Mouse (Mus musculus): ENCODE measurements around the gene Atp9a. TPM values are rescaled to one million over a fixed set of nuclear protein-coding genes. Genes with fewer than 3 reads are reported as not detected.

Gene Atp9a
- total RNA-seq, 1 experiment = 41.5 TPM

DNA sequence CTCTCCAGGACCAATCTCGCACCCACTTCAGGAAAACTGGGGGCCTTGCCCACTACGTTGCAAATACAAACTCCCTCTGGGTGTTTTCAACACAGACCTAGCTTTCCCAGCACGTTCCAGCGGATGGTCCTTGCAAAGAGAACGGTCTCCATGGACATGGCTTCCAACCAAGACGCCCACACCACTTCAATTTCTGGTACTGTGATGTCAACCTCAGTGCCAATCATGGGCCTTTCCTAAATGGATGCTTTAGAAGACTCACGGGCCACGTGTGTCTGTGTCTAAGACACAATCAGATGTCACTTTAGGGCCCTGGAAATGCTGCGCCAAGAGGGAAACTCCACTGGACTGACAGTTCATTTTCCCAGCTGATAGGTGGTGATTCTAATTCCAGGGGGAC, 60.7 kb downstream of the Atp9a start:
- H3K36me3 ChIP-seq (ENCODE audit: control insufficient read depth, insufficient read depth, low read length, poor library complexity, severe bottlenecking) = no peaks in the 10 kb centered on the region
- H3K9me3 ChIP-seq (ENCODE audit: control insufficient read depth, insufficient read depth, low read depth, low read length) = no peaks in the 10 kb centered on the region
- no peak overlapping the region for H3K9ac ChIP-seq (ENCODE audit: insufficient read depth, low read depth, low read length, poor library complexity, severe bottlenecking)
- no peak for DNase-seq (ENCODE audit: low read depth, low spot score)
- H3K27ac ChIP-seq (ENCODE audit: insufficient read depth, low read depth, low read length, poor library complexity, severe bottlenecking) = no peak overlapping the region
- in situ Hi-C loops (cut with MboI; ENCODE audit: low sequenced_read_pairs in 2 of 2, unreplicated experiment in 2 of 2) = loop anchor here (25.0 kb wide), 1 partner anchor 181 kb away; no protein-coding TSS in a partner anchor
- TF ChIP-seq ZC3H11A (IDR thresholded peaks at IDR 0.05; ENCODE audit: borderline replicate concordance, low read depth, low read length) (no peak), HCFC1 (IDR thresholded peaks at IDR 0.05; ENCODE audit: borderline replicate concordance, insufficient read depth, low read length) (no peak), MAFK (IDR thresholded peaks at IDR 0.05; ENCODE audit: insufficient read depth, low read depth, low read length) (no peak), CHD2 (IDR thresholded peaks at IDR 0.05; ENCODE audit: low read depth, low read length) (no peak), ZNF384 (IDR thresholded peaks at IDR 0.05; ENCODE audit: low read depth, low read length) (no peak)
- peaks cover 3 to 6% of the 10 kb centered on the region in 2 experiments; a peak in 2 of 4 replicates for H3K4me1 ChIP-seq (ENCODE audit: control insufficient read depth in 2 of 2, insufficient read depth in 2 of 2, low read length in 2 of 2, poor library complexity in 1 of 2)
- no peak overlapping the region for H3K4me3 ChIP-seq (ENCODE audit: insufficient read depth in 1 of 2, low read depth in 1 of 2, low read length in 2 of 2, poor library complexity in 1 of 2, severe bottlenecking in 1 of 2)

GRCm38 (mm10) chr2:168679381-168680199, 62.6 kb downstream of the Atp9a start:
- Histone ChIP-seq H3K4me3 (ENCODE audit: insufficient read depth in 1 of 2, low read depth in 1 of 2, low read length in 2 of 2, poor library complexity in 1 of 2, severe bottlenecking in 1 of 2) (no peak overlapping the region; a peak in 1 of 4 replicates), H3K4me1 (ENCODE audit: control insufficient read depth in 2 of 2, insufficient read depth in 2 of 2, low read length in 2 of 2, poor library complexity in 1 of 2) (peaks cover 3 to 6% of the 10 kb centered on the region in 2 experiments; a peak in 2 of 4 replicates), H3K9me3 (ENCODE audit: control insufficient read depth, insufficient read depth, low read depth, low read length) (no peaks in the 10 kb centered on the region), H3K27ac (ENCODE audit: insufficient read depth, low read depth, low read length, poor library complexity, severe bottlenecking) (no peak overlapping the region), H3K36me3 (ENCODE audit: control insufficient read depth, insufficient read depth, low read length, poor library complexity, severe bottlenecking) (no peaks in the 10 kb centered on the region), H3K9ac (ENCODE audit: insufficient read depth, low read depth, low read length, poor library complexity, severe bottlenecking) (no peak overlapping the region)
- in situ Hi-C loops (cut with MboI; ENCODE audit: low sequenced_read_pairs in 2 of 2, unreplicated experiment in 2 of 2) = loop anchor here (25.0 kb wide), 1 partner anchor 183 kb away; no protein-coding TSS in a partner anchor
- TF ChIP-seq ZC3H11A (IDR thresholded peaks at IDR 0.05; ENCODE audit: borderline replicate concordance, low read depth, low read length) = 0 out of 2 replicates have a peak, but pooled peaks have one; percentile 17
- no peak for TF ChIP-seq ZNF384 (IDR thresholded peaks at IDR 0.05; ENCODE audit: low read depth, low read length)
- TF ChIP-seq HCFC1 (IDR thresholded peaks at IDR 0.05; ENCODE audit: borderline replicate concordance, insufficient read depth, low read length) = no peak
- TF ChIP-seq CHD2 (IDR thresholded peaks at IDR 0.05; ENCODE audit: low read depth, low read length) = no peak
- no peak for TF ChIP-seq MAFK (IDR thresholded peaks at IDR 0.05; ENCODE audit: insufficient read depth, low read depth, low read length)
- no peak for DNase-seq (ENCODE audit: low read depth, low spot score)

- no peak overlapping the region for H3K27ac ChIP-seq (ENCODE audit: insufficient read depth, low read depth, low read length, poor library complexity, severe bottlenecking)
- TF ChIP-seq HCFC1 (IDR thresholded peaks at IDR 0.05; ENCODE audit: borderline replicate concordance, insufficient read depth, low read length) (no peak), ZNF384 (IDR thresholded peaks at IDR 0.05; ENCODE audit: low read depth, low read length) (no peak), ZC3H11A (IDR thresholded peaks at IDR 0.05; ENCODE audit: borderline replicate concordance, low read depth, low read length) (no peak), CHD2 (IDR thresholded peaks at IDR 0.05; ENCODE audit: low read depth, low read length) (no peak), MAFK (IDR thresholded peaks at IDR 0.05; ENCODE audit: insufficient read depth, low read depth, low read length) (no peak)
- peaks cover 3 to 5% of the 10 kb centered on the region in 2 experiments; a peak in 2 of 4 replicates for H3K4me1 ChIP-seq (ENCODE audit: control insufficient read depth in 2 of 2, insufficient read depth in 2 of 2, low read length in 2 of 2, poor library complexity in 1 of 2)
- H3K4me3 ChIP-seq (ENCODE audit: insufficient read depth in 1 of 2, low read depth in 1 of 2, low read length in 2 of 2, poor library complexity in 1 of 2, severe bottlenecking in 1 of 2) = no peak overlapping the region
- H3K36me3 ChIP-seq (ENCODE audit: control insufficient read depth, insufficient read depth, low read length, poor library complexity, severe bottlenecking) = no peaks in the 10 kb centered on the region
- no peak for DNase-seq (ENCODE audit: low read depth, low spot score)
- no peaks in the 10 kb centered on the region for H3K9me3 ChIP-seq (ENCODE audit: control insufficient read depth, insufficient read depth, low read depth, low read length)
- H3K9ac ChIP-seq (ENCODE audit: insufficient read depth, low read depth, low read length, poor library complexity, severe bottlenecking) = no peak overlapping the region
- in situ Hi-C loops (cut with MboI; ENCODE audit: low sequenced_read_pairs in 2 of 2, unreplicated experiment in 2 of 2) = loop anchor here (25.0 kb wide), 1 partner anchor 184 kb away; no protein-coding TSS in a partner anchor
These were observed 63.4 kb downstream of the Atp9a start for GRCm38 (mm10) chr2:168678662-168679294.

GRCm38 (mm10) chr2:168677650-168678049, 64.6 kb downstream of the Atp9a start:
- no peaks in the 10 kb centered on the region for H3K9me3 ChIP-seq (ENCODE audit: control insufficient read depth, insufficient read depth, low read depth, low read length)
- no peak overlapping the region for H3K9ac ChIP-seq (ENCODE audit: insufficient read depth, low read depth, low read length, poor library complexity, severe bottlenecking)
- no peak overlapping the region for H3K4me3 ChIP-seq (ENCODE audit: insufficient read depth in 1 of 2, low read depth in 1 of 2, low read length in 2 of 2, poor library complexity in 1 of 2, severe bottlenecking in 1 of 2)
- no peak for TF ChIP-seq HCFC1 (IDR thresholded peaks at IDR 0.05; ENCODE audit: borderline replicate concordance, insufficient read depth, low read length)
- no peak for TF ChIP-seq CHD2 (IDR thresholded peaks at IDR 0.05; ENCODE audit: low read depth, low read length)
- no peak for TF ChIP-seq MAFK (IDR thresholded peaks at IDR 0.05; ENCODE audit: insufficient read depth, low read depth, low read length)
- peaks cover under 1% of the 10 kb centered on the region; the same call in 1 of the 2 replicates for H3K36me3 ChIP-seq (ENCODE audit: control insufficient read depth, insufficient read depth, low read length, poor library complexity, severe bottlenecking)
- H3K27ac ChIP-seq (ENCODE audit: insufficient read depth, low read depth, low read length, poor library complexity, severe bottlenecking) = no peak overlapping the region
- in situ Hi-C loops (cut with MboI; ENCODE audit: low sequenced_read_pairs in 2 of 2, unreplicated experiment in 2 of 2) = loop anchor here (25.0 kb wide), 1 partner anchor 185 kb away; no protein-coding TSS in a partner anchor
- DNase-seq (ENCODE audit: low read depth, low spot score) = no peak
- H3K4me1 ChIP-seq (ENCODE audit: control insufficient read depth in 2 of 2, insufficient read depth in 2 of 2, low read length in 2 of 2, poor library complexity in 1 of 2) = peaks cover 3 to 4% of the 10 kb centered on the region in 2 experiments; a peak in 2 of 4 replicates
